Mouse (Mus musculus): Measurements from ENCODE around the gene Ahrr. TPM values are rescaled to one million over a fixed set of nuclear protein-coding genes. Genes with fewer than 3 reads are reported as not detected.

Gene Ahrr
- polyA plus RNA-seq, 1 experiment from 2014 or later = 1.9 TPM

- Histone ChIP-seq H3K9ac (ENCODE audit: low read depth, low read length) (peak overlapping the region; percentile 77), H3K4me3 (ENCODE audit: low read depth, low read length) (peak overlapping the region; percentile 50), H3K36me3 (ENCODE audit: control insufficient read depth, insufficient read depth, low read length) (no peaks in the 10 kb centered on the region), H3K27me3 (replicated peaks; ENCODE audit: control insufficient read depth, insufficient read depth, low read length) (no peaks in the 10 kb centered on the region), H3K9me3 (ENCODE audit: control insufficient read depth, low read length) (no peaks in the 10 kb centered on the region), H3K4me1 (ENCODE audit: control insufficient read depth, insufficient read depth, low read length) (peaks cover 5% of the 10 kb centered on the region; the same call in 1 of the 2 replicates), H3K4me2 (ENCODE audit: low read depth, low read length) (peak overlapping the region; percentile 89), H3K27ac (replicated peaks; ENCODE audit: low read depth, low read length) (peak overlapping the region; percentile 46; the same call in 1 of the 2 replicates)
- DNase-seq (ENCODE audit: low spot score) = peak; percentile 62
- WGBS = 3% methylated on average over 10 of the region's 10 CpGs
- peak; percentile 92 for ATAC-seq (ENCODE audit: low read depth)
Measured at GRCm38 (mm10) chr13:74260231-74260992, 31.7 kb downstream of the Ahrr start.

GRCm38 (mm10) chr13:74259460-74260230 lies 32.5 kb downstream of the Ahrr start:
- DNase-seq (ENCODE audit: low spot score) (peak; percentile 61), ATAC-seq (ENCODE audit: low read depth) (peak; percentile 91)
- Histone ChIP-seq H3K9ac (ENCODE audit: low read depth, low read length) (peak overlapping the region; percentile 77), H3K4me2 (ENCODE audit: low read depth, low read length) (peak overlapping the region; percentile 89), H3K27me3 (replicated peaks; ENCODE audit: control insufficient read depth, insufficient read depth, low read length) (no peaks in the 10 kb centered on the region), H3K36me3 (ENCODE audit: control insufficient read depth, insufficient read depth, low read length) (no peaks in the 10 kb centered on the region), H3K27ac (replicated peaks; ENCODE audit: low read depth, low read length) (peak overlapping the region; percentile 46; the same call in 1 of the 2 replicates), H3K4me1 (ENCODE audit: control insufficient read depth, insufficient read depth, low read length) (peaks cover 5% of the 10 kb centered on the region; the same call in 1 of the 2 replicates), H3K9me3 (ENCODE audit: control insufficient read depth, low read length) (no peaks in the 10 kb centered on the region), H3K4me3 (ENCODE audit: low read depth, low read length) (peak overlapping the region; percentile 50)
- WGBS = 3% methylated on average over 33 of the region's 35 CpGs

- no peak for ATAC-seq (ENCODE audit: low read depth)
- peaks cover 9% of the 10 kb centered on the region for H3K4me1 ChIP-seq (ENCODE audit: control insufficient read depth, insufficient read depth, low read length)
- H3K36me3 ChIP-seq (ENCODE audit: control insufficient read depth, insufficient read depth, low read length) = no peaks in the 10 kb centered on the region
- H3K9me3 ChIP-seq (ENCODE audit: control insufficient read depth, low read length) = no peaks in the 10 kb centered on the region
- H3K27me3 ChIP-seq (replicated peaks; ENCODE audit: control insufficient read depth, insufficient read depth, low read length) = no peaks in the 10 kb centered on the region
- no peak for DNase-seq (ENCODE audit: low spot score)
- no peak overlapping the region for H3K27ac ChIP-seq (replicated peaks; ENCODE audit: low read depth, low read length)
- no peak overlapping the region for H3K4me3 ChIP-seq (ENCODE audit: low read depth, low read length)
- H3K9ac ChIP-seq (ENCODE audit: low read depth, low read length) = no peak overlapping the region
- H3K4me2 ChIP-seq (ENCODE audit: low read depth, low read length) = no peak overlapping the region
Measured at GRCm38 (mm10) chr13:74246494-74246893, 45.6 kb downstream of the Ahrr start.

GRCm38 (mm10) chr13:74245899-74246231 lies 46.3 kb downstream of the Ahrr start:
- peak; percentile 75 for ATAC-seq (ENCODE audit: low read depth)
- Histone ChIP-seq H3K4me1 (ENCODE audit: control insufficient read depth, insufficient read depth, low read length) (peaks cover 9% of the 10 kb centered on the region), H3K9me3 (ENCODE audit: control insufficient read depth, low read length) (no peaks in the 10 kb centered on the region), H3K4me2 (ENCODE audit: low read depth, low read length) (peak overlapping the region; percentile 45), H3K9ac (ENCODE audit: low read depth, low read length) (no peak overlapping the region), H3K4me3 (ENCODE audit: low read depth, low read length) (0 out of 2 replicates have a peak overlapping the region, but pooled peaks have one; percentile 10), H3K36me3 (ENCODE audit: control insufficient read depth, insufficient read depth, low read length) (no peaks in the 10 kb centered on the region), H3K27ac (replicated peaks; ENCODE audit: low read depth, low read length) (peak overlapping the region; percentile 82), H3K27me3 (replicated peaks; ENCODE audit: control insufficient read depth, insufficient read depth, low read length) (no peaks in the 10 kb centered on the region)
- 55% methylated on average over 4 of the region's 4 CpGs for WGBS
- DNase-seq (ENCODE audit: low spot score) = no peak

- WGBS = 19% methylated on average over 17 of the region's 17 CpGs
- peak; percentile 91 for DNase-seq (ENCODE audit: low spot score)
- H3K4me3 ChIP-seq (ENCODE audit: low read depth, low read length) = peak overlapping the region; percentile 10; the same call in 1 of the 2 replicates
- peak; percentile 95 for ATAC-seq (ENCODE audit: low read depth)
- H3K9me3 ChIP-seq (ENCODE audit: control insufficient read depth, low read length) = no peaks in the 10 kb centered on the region
- H3K27me3 ChIP-seq (replicated peaks; ENCODE audit: control insufficient read depth, insufficient read depth, low read length) = no peaks in the 10 kb centered on the region
- H3K27ac ChIP-seq (replicated peaks; ENCODE audit: low read depth, low read length) = peak overlapping the region; percentile 82
- peaks cover 9% of the 10 kb centered on the region for H3K4me1 ChIP-seq (ENCODE audit: control insufficient read depth, insufficient read depth, low read length)
- peak overlapping the region; percentile 45 for H3K4me2 ChIP-seq (ENCODE audit: low read depth, low read length)
- H3K36me3 ChIP-seq (ENCODE audit: control insufficient read depth, insufficient read depth, low read length) = no peaks in the 10 kb centered on the region
- H3K9ac ChIP-seq (ENCODE audit: low read depth, low read length) = 0 out of 2 replicates have a peak overlapping the region, but pooled peaks have one; percentile 25
Measured at GRCm38 (mm10) chr13:74245214-74245898, 46.8 kb downstream of the Ahrr start.

GRCm38 (mm10) chr13:74237574-74237973 lies 54.6 kb downstream of the Ahrr start:
- no peak overlapping the region for H3K4me2 ChIP-seq (ENCODE audit: low read depth, low read length)
- no peak overlapping the region for H3K27ac ChIP-seq (replicated peaks; ENCODE audit: low read depth, low read length)
- H3K27me3 ChIP-seq (replicated peaks; ENCODE audit: control insufficient read depth, insufficient read depth, low read length) = no peaks in the 10 kb centered on the region
- H3K4me1 ChIP-seq (ENCODE audit: control insufficient read depth, insufficient read depth, low read length) = no peaks in the 10 kb centered on the region
- DNase-seq (ENCODE audit: low spot score) = no peak
- no peak overlapping the region for H3K4me3 ChIP-seq (ENCODE audit: low read depth, low read length)
- H3K9me3 ChIP-seq (ENCODE audit: control insufficient read depth, low read length) = no peaks in the 10 kb centered on the region
- WGBS = 73% methylated on average over 7 of the region's 7 CpGs
- H3K9ac ChIP-seq (ENCODE audit: low read depth, low read length) = no peak overlapping the region
- H3K36me3 ChIP-seq (ENCODE audit: control insufficient read depth, insufficient read depth, low read length) = no peaks in the 10 kb centered on the region
- no peak for ATAC-seq (ENCODE audit: low read depth)

GRCm38 (mm10) chr13:74220659-74221058 lies 71.5 kb downstream of the Ahrr start:
- Histone ChIP-seq H3K4me3 (ENCODE audit: low read depth, low read length) (no peak overlapping the region), H3K27ac (replicated peaks; ENCODE audit: low read depth, low read length) (no peak overlapping the region), H3K36me3 (ENCODE audit: control insufficient read depth, insufficient read depth, low read length) (no peaks in the 10 kb centered on the region), H3K9me3 (ENCODE audit: control insufficient read depth, low read length) (no peaks in the 10 kb centered on the region), H3K4me2 (ENCODE audit: low read depth, low read length) (no peak overlapping the region), H3K27me3 (replicated peaks; ENCODE audit: control insufficient read depth, insufficient read depth, low read length) (no peaks in the 10 kb centered on the region), H3K4me1 (ENCODE audit: control insufficient read depth, insufficient read depth, low read length) (no peaks in the 10 kb centered on the region), H3K9ac (ENCODE audit: low read depth, low read length) (no peak overlapping the region)
- WGBS = 35% methylated on average over 1 of the region's 1 CpGs
- DNase-seq (ENCODE audit: low spot score) (no peak), ATAC-seq (ENCODE audit: low read depth) (no peak)

- no peaks in the 10 kb centered on the region for H3K27me3 ChIP-seq (replicated peaks; ENCODE audit: control insufficient read depth, insufficient read depth, low read length)
- DNase-seq (ENCODE audit: low spot score) (no peak), ATAC-seq (ENCODE audit: low read depth) (no peak)
- H3K9ac ChIP-seq (ENCODE audit: low read depth, low read length) = no peak overlapping the region
- no peaks in the 10 kb centered on the region for H3K9me3 ChIP-seq (ENCODE audit: control insufficient read depth, low read length)
- no peaks in the 10 kb centered on the region for H3K36me3 ChIP-seq (ENCODE audit: control insufficient read depth, insufficient read depth, low read length)
- H3K27ac ChIP-seq (replicated peaks; ENCODE audit: low read depth, low read length) = no peak overlapping the region
- no peak overlapping the region for H3K4me3 ChIP-seq (ENCODE audit: low read depth, low read length)
- no peak overlapping the region for H3K4me2 ChIP-seq (ENCODE audit: low read depth, low read length)
- H3K4me1 ChIP-seq (ENCODE audit: control insufficient read depth, insufficient read depth, low read length) = no peaks in the 10 kb centered on the region
- WGBS = 70% methylated on average over 3 of the region's 3 CpGs
Measured at GRCm38 (mm10) chr13:74218441-74218840, 73.7 kb downstream of the Ahrr start.

Measured in embryonic facial prominence, embryonic 14.5 days (tissue).